Mouse (Mus musculus): ENCODE measurements at regions not wholly inside any gene's neighbourhood (a gene's known extent, or its start where the extent isn't known, plus 50 kb on each side); places are given as distances from the start of the nearest gene placed in this dataset.

DNA sequence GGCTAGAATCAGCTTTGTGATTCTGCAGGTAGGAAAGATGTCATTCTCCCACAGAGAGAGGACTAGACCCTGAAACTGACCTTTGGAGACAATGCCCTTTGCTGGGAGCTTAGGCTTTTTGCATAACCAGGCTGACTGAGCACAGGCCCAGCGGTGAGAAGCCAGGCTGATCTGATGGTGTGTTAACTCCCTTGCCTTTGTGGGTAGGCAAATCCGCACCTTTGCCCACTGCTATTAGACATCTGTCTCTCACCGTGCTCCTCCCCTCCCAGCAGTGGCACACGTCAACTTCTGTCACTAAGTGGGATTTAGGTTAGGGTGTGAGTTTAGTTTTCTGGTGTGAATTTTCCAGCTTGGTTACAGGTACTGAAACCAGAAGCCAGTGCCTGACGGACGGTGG lies 114.4 kb upstream of the Id2 start:
- no peak for DNase-seq (ENCODE audit: low read depth in 2 of 2, low spot score in 2 of 2)

DNA sequence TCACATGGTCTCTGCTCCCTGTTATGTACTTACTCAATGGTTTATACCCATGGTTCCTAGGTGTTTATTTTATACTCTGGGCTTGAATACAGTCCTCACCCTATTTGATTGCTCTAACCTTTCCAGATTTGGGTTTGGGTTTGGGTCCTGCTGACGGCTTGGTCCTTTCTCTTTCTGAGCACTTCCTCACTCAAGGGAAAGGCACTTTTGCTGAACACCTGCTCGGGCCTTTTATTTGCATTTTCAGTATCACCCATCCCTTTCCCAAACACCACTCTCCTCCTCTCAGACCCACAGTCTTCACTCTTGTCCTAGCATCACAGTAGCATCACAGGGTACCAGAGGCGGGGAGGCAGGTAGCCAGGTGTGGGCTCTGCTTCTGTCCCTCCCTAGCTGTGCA lies 113.7 kb upstream of the Id2 start:
- DNase-seq (ENCODE audit: low read depth in 2 of 2, low spot score in 2 of 2) = no peak

DNA sequence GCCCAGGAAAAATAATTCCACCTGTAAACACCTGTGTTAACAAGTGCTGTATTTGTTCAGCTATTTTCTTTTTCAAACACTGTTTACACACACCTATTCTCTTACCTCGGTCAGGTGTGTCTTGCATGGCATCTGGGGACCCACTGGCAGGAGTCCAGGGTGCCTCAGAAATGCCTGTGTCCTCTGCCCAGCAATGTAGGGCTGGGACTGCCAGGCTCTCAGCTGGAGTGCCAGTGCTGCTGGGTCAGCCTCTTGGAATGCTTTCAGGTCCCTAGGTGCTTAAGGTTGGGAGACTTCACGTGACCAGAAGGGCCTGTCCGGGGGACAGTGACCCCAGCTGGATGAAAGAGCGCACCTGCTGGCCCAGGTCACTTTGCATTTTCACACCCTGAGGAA lies 112.4 kb upstream of the Id2 start:
- DNase-seq (ENCODE audit: low read depth in 2 of 2, low spot score in 2 of 2) = no peak

DNA sequence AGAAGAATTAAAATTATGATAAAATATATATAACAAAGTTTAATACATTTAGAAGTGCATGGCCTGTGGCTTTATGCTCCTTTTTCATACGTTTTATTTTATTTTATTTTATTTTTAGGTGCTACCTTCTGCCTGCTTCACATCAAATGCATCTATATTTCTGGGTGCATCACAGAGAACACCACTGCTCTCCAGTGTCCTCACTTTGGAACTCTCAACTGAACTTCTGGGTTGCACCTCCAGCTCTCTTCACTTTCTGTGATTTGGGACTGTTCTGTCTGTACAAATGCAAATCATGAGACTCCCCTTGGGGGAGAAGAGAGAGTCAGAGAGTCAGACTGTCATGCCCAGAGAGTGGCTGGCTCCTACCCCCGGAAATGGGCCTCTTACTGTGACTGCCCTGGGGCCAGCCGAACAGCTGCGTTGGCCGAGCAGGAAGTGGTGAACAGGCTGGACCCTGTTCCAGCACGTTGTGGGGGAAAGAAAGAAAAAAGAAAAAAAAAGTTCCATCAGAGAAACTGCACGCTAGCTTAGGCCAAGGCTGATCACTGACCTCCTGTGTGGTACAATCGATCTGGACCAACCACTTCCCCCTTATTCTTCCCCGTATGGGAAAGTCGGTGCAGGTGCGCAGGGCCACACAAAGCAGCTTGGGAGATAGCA lies 111.9 kb upstream of the Id2 start:
- DNase-seq (ENCODE audit: low read depth in 2 of 2, low spot score in 2 of 2) = no peak

DNA sequence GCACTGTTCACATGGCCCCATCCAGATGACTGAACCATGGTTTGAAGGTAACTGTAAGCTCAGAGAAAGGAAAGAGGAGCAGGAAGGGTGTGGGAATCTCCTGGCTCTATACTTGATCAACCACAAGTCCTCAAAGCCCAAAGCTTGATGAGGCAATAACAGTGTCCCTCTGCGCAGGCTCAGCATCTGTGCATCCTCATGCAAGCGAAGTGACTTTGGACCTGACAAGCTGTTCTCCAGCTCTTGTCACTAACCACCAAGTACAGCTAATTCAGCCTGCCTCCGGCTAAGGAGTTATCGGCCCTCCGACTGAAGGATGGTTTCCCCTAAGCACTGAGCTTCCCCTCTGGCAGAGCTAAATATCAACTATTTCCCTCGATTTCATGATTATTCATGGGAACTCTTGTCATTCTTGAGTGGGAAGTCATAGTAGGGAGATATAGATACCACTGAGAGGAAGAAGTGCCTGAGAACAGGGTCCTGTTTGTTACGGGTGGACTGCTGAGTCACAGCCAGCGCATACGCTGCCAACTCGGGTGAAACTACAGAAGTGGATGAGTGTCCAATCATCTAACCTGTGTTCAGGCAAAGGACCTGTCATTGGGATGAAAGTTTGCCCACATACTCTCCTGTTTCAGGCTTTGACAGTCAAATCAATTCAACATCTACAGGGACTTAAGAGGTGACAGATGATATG lies 106.6 kb upstream of the Id2 start:
- DNase-seq (ENCODE audit: low read depth in 2 of 2, low spot score in 2 of 2) = no peak

DNA sequence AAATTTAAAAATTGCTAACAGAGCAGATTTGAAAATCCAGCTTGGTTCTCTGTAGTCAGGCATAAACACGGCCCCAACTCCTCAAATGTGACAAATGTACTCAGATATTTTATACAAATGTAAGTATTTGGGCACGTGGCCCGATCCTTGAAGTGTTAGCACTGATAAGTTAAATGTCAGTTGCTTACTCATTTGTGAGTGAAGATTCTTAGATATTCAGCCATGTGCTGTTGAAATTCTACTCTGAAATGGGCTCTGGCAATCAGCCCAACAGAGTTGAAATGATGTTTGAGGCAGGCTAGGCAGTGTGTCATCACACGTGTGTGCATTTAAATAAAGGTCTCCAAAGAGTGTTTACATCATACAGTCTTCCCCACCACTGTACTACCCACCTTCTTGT lies 103.2 kb upstream of the Id2 start:
- no peak for DNase-seq (ENCODE audit: low read depth in 2 of 2, low spot score in 2 of 2)

DNA sequence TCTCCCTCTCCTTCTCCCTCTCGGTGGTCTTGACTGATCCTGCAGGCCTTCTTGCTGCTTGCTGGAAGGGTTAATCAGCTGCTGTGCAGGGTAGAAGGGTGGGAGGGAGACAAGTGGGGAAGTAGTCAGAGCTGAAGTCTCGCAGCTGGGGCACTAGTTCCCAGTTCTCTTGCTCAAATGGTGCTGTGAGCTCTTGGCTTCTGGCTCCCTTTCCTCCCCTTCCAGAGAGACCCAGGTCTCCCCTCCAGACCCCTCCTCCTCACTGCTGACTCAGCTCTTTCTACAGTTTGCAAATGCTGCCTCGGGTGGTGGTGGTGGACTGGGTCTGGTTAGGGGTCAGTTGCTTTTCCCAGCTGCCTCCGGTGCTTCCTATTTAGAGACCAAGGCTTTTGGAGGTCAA lies 100.8 kb upstream of the Id2 start:
- no peak for DNase-seq (ENCODE audit: low read depth in 2 of 2, low spot score in 2 of 2)

DNA sequence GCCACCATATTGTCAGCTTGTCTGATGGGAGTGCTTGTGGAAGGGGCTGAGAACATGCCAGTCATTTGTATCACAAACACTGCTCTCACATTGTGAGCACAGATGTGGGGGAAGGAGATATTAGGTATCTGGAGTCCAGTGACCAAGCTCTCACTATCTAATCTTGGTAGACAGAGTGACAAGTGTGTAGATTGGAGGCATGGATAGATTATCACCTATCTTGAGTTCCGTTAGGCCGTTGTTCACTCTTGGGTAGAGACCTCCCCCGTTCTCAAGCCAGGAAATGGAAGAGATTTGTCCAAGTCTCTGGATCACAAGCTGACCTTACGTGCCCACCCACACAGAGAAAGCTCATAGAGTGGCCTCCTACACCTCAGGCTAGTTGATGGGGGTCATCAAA lies 99.1 kb upstream of the Id2 start:
- DNase-seq (ENCODE audit: low read depth in 2 of 2, low spot score in 2 of 2) = no peak

DNA sequence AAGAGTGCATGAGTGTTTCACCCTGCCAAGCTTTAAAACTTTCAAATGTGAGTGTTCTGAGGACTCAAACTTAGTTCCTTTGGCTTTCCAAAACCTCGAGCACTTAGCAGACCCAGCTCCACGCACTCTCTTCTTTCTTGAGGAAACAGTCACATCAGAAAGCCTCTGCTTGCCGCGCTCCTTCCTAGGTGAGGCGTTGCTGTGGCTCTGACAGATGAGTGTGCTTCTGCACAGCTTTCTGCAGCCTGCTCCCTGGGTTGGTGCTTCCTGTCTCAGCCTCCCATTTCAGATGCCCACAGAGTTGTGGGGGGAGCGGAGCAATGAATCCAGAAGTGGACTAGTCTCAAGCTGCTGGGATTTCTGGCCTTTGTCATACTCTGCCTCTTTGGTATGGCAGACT lies 95.3 kb upstream of the Id2 start:
- DNase-seq (ENCODE audit: low read depth in 2 of 2, low spot score in 2 of 2) = no peak

DNA sequence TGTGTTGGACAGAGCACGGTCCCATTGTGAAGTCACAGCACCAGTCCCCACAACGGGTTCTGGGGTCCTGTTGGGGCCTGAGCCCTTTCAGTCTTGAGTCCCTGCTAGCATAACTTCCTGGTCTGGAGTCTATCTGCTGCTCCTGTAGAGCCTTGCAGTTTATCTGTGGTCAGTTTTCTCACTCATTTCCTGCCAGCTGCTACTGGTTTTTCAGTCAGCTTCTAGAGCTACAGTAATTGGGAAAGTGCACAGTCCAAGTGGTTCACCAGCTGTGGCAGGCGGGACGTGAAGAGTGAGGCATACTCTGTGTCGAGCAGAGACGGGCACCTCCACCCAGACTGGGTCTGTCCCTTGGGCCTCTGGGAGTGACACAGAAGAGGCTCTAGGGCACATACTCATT lies 93.4 kb upstream of the Id2 start:
- no peak for DNase-seq (ENCODE audit: low read depth in 2 of 2, low spot score in 2 of 2)

DNA sequence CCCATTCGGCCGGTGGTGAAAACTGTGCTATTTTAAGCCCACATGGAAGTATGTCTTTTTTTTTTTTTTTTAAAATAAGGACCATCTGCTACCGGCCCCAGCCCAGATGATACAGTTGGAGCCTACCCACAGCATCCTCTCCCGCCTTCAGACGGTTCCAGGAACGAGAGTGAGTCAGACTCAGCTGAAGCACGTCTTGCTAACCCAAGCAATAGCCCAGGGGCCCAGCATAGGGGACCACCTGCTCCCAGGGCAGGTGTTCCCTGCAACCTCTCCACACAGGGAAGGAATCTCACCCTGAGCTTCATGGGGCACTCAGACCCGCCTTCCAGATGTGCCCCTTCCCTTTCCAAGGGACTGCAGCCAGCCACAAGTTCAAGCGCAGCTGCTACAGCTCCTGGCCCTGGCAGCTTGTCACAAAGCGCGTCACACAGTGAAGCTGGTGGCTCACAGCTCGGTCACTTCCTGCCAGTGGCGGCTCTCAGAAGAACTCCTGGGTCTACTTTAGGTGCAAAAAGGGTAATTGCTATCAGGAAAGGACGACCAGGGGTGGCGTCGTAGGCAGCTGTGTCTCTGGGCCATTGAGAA lies 92.3 kb upstream of the Id2 start:
- DNase-seq (ENCODE audit: low read depth in 2 of 2, low spot score in 2 of 2) = peak; percentile 25 to 41

DNA sequence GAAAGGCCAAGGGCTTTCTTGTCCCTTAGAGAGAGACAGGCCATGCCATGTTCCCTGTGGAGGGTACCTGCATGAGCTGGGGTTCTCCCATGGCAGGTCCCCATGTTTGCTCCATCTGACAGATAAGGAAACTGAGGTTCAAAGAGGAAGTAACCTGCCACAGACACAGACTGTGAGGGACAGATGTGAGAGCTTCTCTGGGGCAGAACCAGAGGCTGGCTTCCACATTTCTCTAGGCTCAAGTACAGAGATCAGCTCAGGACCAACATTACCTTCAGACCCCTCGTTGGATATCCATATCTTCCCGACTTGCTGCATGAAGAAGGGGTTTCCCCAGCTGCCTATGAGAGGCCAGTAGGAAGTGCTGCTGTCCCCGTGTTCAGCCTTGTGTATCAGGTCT lies 91.6 kb upstream of the Id2 start:
- no peak for DNase-seq (ENCODE audit: low read depth in 2 of 2, low spot score in 2 of 2)

DNA sequence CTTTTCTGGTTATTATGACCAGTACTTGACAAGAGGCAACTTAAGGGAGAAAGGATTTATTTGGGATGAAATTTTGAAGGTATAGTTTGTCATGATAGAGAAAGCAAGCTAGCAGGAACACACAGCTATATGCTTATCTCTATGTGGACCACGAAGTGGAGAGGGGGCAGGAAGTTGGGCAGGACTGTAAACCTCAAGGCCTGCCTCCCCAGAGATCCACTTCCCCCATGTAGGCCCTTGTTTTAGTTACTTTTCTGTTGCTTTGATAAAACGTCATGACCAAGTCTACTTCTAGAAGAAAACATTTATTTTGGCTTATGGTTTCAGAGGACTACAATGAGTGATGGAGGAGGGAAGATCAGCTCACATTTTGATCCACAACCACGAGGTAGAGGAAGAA lies 90.3 kb upstream of the Id2 start:
- DNase-seq (ENCODE audit: low read depth in 2 of 2, low spot score in 2 of 2) = no peak

DNA sequence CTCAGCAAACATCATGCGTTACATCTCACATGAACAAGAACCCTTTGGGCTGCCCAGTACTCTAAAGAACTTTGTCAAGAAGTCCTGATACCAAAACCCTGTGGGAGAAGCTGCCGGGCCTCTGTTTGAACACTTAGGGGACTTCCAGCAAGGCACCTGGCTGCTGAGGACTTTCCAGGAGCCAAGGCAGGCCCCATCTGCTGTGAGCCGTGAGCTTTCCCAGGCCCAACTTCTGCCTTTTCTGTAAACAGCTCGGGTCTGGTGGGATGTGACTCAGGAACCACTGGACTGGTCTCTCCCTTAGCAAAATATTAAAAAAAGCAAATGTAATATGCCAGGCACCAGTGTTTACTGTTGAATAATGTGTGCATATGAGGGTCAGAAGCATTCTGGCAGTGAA lies 85.7 kb upstream of the Id2 start:
- no peak for DNase-seq (ENCODE audit: low read depth in 2 of 2, low spot score in 2 of 2)

DNA sequence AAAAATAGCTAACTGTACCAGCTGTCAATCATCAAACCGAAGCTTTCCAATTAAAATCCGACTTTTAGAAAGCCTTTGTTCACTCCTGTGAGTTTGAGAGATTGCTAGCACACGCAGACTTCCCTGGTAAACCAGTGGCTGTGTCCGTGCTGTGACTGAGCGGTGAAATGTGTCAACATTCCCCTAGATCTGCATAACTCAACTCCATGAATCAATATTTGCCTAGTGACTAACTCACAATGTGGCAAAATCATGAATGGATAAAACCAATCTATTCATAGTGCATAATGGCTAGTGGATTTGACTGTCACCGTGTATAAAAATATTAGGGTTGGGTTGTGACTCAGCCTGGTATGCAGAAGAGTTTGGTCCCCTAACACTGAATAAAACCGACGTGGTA lies 84.4 kb upstream of the Id2 start:
- no peak for DNase-seq (ENCODE audit: low read depth in 2 of 2, low spot score in 2 of 2)

DNA sequence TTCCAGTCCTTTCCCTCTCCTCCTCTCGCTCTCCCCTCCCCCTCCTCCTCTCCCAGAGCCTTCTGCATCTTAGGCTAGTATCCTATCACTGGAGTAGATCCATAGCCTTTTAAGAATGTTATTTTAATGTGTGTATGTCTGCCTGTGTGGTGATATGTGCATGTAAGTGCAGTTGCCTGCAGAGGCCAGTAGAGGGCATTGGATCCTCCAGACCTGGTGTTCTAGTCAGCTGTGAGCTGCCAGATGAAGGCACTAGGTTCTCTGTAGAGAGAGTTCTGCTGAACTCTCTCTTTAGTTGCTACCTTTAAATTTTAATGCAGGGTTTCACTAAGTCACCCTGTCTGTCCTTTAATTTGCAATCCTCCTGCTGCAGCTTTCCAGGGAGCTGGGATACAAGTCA lies 83.9 kb upstream of the Id2 start:
- no peak for DNase-seq (ENCODE audit: low read depth in 2 of 2, low spot score in 2 of 2)

DNA sequence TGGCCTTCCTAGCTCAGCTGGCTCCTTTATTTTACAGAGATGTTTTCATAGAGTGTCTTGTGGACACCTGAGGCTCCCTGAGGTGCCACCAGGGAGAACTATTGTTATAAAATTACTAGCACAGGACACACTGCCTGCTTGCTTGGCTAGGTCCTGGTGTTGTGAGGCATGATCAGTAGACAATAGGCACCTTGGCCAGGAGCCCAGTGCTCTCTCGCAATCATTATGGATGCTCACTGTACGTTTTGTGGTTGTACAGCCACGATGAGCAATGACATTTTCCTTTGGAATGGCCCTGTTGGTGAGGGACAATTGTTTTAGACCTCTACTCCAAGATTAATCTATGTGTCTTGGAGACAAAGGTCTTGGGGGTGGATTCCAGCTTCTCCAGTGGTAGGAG lies 83.3 kb upstream of the Id2 start:
- DNase-seq (ENCODE audit: low read depth in 2 of 2, low spot score in 2 of 2) = no peak

DNA sequence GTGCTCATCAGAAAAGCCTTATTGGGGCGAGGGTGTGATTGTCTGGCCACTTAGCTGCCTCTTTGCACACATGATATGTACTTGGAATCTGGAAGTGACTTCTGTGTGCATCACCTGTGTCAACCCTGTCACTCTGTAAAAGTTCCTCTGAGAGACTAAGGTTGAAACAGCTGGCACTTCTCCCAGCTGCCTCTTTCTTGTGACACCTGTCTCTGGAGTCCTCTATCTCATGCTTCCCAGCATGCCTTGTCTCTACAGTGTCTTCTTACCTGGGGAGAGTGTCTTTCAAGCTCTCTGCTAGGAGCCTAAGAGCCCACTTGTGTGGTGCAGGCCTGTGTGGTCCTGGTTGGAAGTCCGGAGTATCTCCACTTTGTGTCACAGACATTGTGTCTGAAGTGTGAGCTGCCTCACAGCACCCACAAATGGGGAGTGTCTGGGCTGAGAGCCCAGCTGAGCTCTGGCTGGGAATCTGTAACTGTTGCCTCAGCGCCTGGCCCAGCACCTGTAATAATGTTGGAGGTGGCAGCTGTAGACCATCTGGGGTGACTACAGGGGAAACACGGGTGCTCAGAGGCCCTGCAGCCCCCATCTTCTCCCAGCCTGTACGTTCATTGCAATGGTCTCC lies 81.7 kb upstream of the Id2 start:
- DNase-seq (ENCODE audit: low read depth in 2 of 2, low spot score in 2 of 2) = no peak

DNA sequence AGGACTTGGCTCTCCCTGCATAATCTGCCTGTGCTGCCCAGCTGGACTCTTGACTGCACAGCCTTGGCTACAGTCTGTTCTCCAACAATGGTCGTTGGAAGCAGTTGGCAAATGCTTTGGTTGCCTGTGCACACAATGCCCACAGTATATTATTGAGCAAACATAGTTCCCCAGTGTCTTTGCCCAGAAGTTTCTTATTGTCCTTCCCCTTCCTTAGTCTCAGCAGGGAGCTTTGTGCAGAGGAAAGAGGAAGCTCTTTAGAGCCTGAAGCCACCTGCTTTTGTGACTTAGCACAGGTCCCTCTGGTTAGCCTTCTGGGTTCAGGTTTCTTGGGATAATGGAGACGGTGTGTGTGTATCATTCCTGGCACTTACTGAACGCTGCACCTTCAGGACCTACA lies 80.9 kb upstream of the Id2 start:
- no peak for DNase-seq (ENCODE audit: low read depth in 2 of 2, low spot score in 2 of 2)

DNA sequence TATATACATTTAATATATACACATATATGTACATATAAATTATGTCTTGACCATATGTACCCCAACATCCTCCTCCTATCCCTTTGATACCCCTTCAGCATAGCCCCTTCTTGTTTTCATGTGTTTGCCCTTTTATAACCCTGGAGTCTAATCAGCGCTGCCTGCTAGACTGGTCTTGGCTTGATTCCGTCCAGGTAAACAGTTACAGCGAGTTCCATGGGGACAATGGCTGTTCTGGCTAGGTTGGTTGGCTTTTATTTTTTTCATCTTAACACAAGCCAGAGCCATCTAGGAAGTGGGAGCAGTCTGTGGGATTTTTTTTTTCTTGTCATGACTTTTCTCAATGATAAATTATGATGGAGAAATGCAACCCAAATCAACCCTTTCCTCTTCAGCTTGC lies 79.6 kb upstream of the Id2 start:
- DNase-seq (ENCODE audit: low read depth in 2 of 2, low spot score in 2 of 2) = no peak

DNA sequence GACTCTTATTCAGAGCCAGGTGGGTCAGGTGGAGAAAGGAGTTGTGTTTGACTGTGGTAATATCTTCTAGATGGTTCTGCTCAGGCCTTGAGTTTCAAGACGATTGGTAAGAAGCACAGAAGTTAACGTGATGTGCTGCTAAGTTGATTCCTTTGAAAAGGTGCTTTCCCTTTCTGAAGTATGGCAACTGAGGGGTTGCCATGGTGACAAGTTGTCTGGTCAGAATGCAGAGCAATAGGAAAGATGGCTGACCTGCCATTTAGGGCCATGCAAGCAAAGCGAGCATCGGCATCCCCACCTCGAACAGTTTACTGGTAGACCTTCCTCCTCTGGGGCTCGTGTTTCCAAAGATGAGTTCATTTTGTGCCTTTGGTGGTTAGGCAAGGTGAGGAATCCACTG lies 76.1 kb upstream of the Id2 start:
- DNase-seq (ENCODE audit: low read depth in 2 of 2, low spot score in 2 of 2) = no peak

DNA sequence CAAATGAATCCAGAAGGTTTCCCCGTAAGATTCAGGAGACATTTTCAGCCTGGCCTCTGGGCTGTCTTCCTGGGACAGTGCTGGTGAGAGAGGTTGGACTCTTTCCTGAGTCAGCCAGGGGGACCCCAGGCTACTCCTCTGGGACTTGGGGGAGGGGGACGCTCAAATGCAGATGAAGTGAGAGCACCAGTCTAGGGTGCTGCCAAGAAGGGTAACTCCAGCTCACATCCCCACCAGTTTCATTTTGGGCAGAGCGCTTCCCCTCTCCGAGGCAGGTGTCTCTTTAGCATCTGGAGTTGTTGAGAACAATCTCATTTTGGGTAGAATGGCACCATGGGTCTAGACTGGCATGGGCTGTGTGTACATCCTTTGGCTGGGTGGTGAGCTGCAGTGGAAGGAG lies 75.5 kb upstream of the Id2 start:
- DNase-seq (ENCODE audit: low read depth in 2 of 2, low spot score in 2 of 2) = no peak

DNA sequence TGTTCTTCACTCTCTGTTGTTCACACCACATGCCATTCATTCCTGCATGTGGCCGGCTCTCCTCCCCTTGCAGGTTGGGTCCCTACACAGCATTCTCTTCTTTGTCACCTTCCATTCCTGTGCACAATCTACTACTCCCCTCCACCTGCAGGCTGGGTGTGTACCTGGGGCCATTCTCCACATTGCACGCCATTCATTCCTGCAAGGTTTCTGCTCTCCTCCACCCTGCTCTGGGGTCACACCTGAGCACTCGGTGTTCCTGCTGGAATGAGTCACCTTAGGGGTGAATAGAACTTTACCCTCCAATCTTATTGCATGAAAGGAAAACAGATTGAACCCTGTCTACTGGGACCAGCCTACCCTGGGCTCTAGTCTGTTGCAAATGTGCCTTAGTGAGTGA lies 72.7 kb upstream of the Id2 start:
- DNase-seq (ENCODE audit: low read depth in 2 of 2, low spot score in 2 of 2) = no peak
